Mouse (Mus musculus) ovary, adult 18-20 months (tissue): ENCODE data around the gene Gpam.
"Not testable (repeated sequence)": the region's sequence is repeated elsewhere in the genome, so short reads cannot be mapped to it uniquely, and the experiment has no call there.

ENCODE experiments used
- DNase-seq: peaks from one replicate; pipeline ENCODE4 v3.0.0; 2022; ENCODE audit warnings: low spot score, mixed read lengths

Gpam gene

GRCm38 (mm10) chr19:55127072-55127718, at the start of gene Gpam:
Gene Gpam (minus strand): TSS chr19:55127238.
- DNase-seq = no peak

GRCm38 (mm10) chr19:55171585-55171984, 44.5 kb upstream of the Gpam start:
- no peak for DNase-seq

DNA sequence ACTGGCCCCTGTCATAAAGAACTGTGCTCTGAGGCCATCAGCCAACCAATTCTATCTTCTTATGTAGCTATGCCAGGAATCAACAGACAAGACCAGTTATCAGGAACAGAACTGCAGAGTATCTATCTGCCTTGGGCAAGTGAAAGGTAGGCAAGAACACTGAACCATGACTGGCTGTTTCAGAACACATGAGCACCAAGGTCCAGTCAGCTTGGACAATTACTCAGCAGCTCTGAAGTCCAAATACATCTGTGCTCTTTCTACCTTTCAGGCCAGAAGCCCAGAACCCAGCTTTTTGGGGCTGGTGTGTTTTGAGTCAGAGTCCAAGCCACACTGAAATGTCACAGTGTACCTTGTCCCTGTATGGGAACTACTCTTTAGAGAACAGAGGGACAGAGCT, 43.4 kb upstream of the Gpam start:
- DNase-seq = no peak

DNA sequence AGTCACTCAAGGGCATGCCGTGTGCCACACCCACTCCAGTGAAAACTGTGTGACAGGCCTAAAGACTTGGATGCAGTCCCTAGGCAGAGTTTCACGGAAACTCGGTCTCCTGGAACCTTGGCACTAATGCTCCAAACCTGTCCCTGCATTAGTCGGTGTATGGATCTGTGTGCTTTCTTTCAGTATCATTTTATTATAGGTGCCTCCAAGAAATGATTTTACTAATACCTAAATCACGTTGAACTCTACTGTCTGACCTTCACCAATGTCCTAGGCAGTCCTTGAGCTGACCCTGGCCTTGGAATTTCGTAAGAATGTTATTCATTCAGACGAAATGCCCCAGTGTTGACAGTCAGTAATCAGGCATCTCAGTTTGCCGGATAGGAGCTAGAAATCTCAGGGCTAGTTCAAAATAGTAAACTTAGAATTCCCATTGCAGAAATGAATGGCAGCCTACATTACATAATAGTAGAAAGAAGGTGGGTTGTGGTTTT, 42.2 kb upstream of the Gpam start:
- not testable (repeated sequence) for DNase-seq

DNA sequence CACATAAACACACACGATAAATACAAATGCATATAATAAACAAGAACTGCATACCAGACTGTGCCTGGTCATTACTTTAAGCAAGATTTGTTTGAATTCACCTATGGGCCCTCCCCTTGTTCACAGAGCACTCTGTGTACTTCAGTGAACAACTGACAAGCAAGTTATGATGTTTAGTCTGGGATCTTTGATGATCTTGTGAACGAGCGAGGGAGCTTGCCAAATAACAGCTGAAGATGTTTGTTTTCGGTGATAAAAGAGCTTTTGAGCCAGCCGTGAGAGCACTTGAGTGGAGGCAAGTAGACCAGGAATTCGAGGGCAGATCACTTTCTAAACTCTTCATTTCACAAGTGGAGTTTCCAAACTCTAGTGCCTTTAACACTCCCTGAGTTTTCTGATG, 41.3 kb upstream of the Gpam start:
- DNase-seq = peak; percentile 43

DNA sequence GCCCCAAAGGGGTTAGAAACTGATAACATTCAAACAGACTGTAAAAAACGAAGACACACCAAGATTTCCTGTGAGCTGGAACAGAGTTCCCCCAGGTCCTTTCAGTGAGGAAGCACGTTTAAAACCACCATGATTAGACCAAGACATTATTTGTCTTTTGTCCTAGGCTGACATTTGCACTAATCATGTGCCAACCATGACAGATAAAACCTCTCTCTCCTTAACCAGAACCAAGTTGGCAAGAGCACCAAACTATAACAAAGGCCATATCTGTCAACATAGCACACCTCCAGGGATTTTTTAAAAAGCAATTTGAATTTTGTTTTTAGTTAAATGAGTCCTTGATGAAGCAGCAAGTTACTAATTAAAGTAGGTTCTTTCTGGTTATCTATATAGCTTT, 40.7 kb upstream of the Gpam start:
- no peak for DNase-seq

GRCm38 (mm10) chr19:55166741-55167140, 39.7 kb upstream of the Gpam start:
- DNase-seq = no peak

GRCm38 (mm10) chr19:55165954-55166353, 38.9 kb upstream of the Gpam start:
- no peak for DNase-seq

- peak; percentile 60 for DNase-seq
Observed at GRCm38 (mm10) chr19:55165183-55165865, 38.3 kb upstream of the Gpam start.

- no peak for DNase-seq
Observed at GRCm38 (mm10) chr19:55164162-55164561, 37.1 kb upstream of the Gpam start.

DNA sequence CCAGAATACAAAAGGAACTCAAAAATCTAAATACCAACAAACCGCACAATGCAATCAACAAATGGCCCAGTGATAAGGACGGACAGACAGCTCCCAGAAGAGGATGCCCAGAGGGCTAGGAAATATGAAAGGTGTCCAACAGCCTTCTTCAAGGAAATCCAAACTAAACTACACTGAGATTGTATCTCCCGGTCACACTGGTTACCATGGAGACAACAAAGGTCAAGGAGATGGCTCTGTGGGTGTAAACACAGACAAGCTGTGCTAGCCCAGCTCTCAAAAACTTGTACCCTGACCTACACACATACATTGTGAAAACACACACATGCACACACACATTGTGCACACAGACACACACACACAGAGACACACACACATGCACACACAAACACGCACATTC, 35.2 kb upstream of the Gpam start:
- DNase-seq = no peak

DNA sequence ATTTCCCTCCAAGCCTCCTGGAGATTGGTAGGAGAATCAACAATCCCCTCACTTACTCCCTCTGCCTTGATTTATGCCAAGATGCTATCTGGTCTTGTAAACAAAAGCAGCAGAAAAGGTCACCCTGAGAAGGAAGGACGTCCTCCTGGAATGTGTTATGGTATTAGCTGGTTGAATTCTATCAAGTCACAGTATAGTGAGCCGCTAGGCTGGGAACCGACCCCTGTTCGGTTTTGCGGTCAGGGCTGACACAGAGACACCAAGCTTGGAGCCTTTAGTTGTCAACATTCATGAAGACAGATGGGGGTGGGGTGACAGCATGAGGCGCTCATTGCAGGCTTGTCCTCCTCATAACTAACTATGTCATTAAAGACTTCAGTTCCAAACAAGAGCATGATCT, 32.8 kb upstream of the Gpam start:
- no peak for DNase-seq

- DNase-seq = peak; percentile 79
Observed at GRCm38 (mm10) chr19:55158606-55159005, 31.6 kb upstream of the Gpam start.

DNA sequence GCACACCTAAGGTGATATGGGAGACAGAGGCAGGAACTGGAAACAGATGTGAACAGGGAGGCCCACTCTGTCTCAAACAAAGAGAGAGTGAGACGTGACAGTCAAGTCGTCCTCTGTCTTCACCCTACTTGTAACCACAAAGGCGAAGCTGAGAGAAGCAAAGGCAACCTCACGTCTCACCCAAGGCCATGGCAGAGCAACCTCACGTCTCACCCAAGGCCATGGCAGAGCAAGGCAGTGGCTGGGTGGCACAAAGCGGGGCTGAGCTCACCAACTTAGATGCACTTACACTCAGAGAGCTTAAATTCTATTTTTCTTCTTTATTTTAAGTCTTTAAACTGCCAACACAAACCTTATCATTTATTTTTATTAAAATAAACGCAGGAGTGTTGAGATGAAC, 30.0 kb upstream of the Gpam start:
- DNase-seq = peak; percentile 55

- no peak for DNase-seq
Observed at GRCm38 (mm10) chr19:55152983-55153382, 25.9 kb upstream of the Gpam start.

- not testable (repeated sequence) for DNase-seq
Observed at GRCm38 (mm10) chr19:55152274-55152673, 25.2 kb upstream of the Gpam start.

DNA sequence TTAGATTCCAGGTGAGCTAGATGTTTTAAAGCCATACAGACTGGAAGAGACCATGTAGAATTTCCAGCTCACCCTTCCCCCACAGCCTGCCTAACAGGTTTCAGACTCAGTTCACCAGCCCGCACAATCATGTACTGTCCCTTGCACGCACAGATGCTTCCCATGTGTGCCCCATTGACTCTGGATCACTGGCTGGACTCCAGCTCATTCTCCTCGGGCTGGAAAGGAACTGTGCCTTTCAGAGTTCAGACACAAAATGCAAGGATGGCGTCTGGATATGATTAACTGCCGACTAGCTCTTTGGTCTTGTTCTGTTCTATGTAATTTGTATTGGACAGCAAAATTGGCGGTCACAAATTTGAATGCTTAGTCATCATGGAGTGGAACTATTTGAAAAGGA, 22.6 kb upstream of the Gpam start:
- no peak for DNase-seq

- DNase-seq = no peak
Observed at GRCm38 (mm10) chr19:55148109-55148508, 21.1 kb upstream of the Gpam start.

GRCm38 (mm10) chr19:55147568-55147967, 20.5 kb upstream of the Gpam start:
- no peak for DNase-seq

DNA sequence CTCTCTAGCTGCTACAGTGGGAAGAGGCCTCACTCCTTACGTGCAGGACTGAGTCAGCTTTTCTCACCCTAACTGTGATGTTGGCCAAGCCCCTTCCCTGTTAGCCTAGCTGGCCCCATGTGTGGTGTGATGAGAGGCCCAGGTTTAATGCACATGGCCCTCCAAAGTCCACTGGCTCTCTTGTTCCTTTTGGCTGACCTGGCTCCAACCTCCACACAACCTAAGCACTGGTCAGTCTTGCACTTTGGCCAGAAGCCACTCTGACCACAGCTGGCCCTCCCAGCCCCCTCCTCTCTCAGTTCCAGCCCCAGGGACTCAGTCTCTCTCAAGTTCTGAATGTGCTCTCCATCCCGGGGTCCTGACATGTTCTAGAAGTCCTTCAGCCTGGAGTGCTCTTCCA, 18.1 kb upstream of the Gpam start:
- no peak for DNase-seq

- no peak for DNase-seq
Observed at GRCm38 (mm10) chr19:55144691-55145090, 17.7 kb upstream of the Gpam start.

DNA sequence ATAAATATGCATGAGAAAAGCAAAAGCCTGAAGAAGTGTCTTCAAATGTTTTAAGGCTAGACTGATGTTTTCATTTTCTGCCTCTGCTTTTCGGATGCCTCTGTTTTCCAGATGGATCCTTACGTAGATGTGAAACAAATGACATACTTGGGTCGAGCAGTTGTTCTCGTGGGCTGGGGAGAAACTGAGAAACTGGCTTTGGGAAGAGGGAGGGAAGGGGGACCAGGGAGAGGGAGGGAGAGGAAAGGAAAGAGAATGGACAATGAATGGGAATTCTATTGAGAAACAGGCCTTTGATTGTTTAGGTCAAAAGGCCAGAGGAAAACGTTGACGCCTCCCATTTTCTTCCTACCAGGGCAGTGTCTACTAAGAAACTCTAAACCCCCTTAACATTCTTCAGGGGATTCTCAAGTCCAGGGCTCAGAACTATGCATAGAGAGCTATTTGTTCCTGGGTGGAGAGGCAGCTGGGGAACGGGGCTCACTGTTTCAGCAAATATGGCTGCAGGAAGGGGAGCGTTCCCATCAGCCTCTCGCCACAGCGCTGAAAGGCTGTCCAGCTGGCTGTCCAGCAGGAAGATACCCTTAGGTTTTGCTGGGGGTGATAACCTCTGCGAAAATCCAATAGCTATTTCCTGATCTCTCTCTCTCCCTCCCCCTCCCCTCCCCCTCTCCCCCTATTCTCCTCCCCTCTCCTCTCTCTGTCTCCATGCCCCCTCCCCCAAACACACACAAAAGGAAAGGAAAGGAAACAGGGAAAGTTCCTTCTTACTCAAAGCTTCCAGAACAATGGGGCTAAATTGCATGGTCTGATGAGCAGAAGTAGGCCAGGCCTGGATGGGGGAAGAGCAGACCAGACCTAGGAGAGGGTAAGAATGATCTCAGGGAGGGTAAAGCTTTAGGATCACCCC, 16.6 kb upstream of the Gpam start:
- DNase-seq = no peak

DNA sequence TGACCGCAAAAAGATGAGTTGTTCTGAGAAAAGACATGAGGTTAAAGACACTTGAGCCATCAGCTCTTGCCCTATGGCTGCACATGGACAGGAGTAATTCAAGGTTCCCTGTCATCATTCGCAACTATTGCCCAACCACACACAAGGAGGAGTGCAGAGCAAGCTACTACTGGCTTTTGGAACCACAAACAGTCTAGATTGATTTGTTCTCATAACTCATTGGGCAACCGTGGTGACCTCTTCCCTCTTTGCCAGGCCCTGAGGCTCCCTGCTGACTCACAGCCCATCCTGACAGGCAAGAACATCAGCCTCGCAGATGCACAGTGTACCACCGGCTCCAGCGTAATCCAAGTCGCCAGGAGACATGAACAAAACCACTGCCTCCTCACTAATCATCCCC, 12.3 kb upstream of the Gpam start:
- DNase-seq = peak; percentile 52
